Mouse (Mus musculus): ENCODE results near the gene Ankrd63.

DNA sequence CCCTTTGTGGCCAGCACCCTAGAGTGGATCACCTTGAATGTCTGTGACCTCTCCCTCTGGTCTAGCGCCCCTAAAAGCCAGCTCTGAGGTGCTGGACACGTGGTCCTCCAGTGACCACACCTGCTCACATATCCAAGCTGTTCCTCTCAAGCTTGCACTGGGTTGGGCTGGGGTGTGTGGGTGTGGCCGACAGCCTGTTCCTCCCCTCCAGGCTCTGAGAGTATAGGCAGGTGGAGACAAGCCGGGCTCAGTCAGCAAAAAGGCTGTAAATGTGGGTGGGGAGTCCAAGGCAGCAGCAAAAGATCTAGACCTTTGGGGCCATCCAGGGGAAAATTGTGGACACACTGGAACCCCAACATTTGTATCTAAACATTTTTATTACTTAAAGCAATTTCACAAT is 45.3 kb downstream of the Ankrd63 start:
- TF ChIP-seq CTCF (IDR thresholded peaks at IDR 0.05) (no peak), EP300 (IDR thresholded peaks at IDR 0.05) (no peak)
